Mouse (Mus musculus) liver, postnatal 0 days (tissue): ENCODE measurements at regions not wholly inside any gene's neighbourhood (a gene's known extent, or its start where the extent isn't known, plus 50 kb on each side); places are given as distances from the start of the nearest gene placed in this dataset.

Experiments used
- ATAC-seq: fragments of 200-750 bp; cut with Nextera tagmentation; 2 replicates; pipeline ENCODE4 v1.8.0; 2017; ENCODE audit warnings: mild to moderate bottlenecking, moderate library complexity
- DNase-seq: peaks from one replicate; pipeline ENCODE4 v3.0.0-alpha.2; 2016
- H3K27ac ChIP-seq: fragments of 300-500 bp; sonication (generic); 2 replicates; pipeline ENCODE4 v1.5.1; 2014; ENCODE audit warnings: antibody characterized with exemption, moderate library complexity, mild to moderate bottlenecking, low read depth
- H3K27me3 ChIP-seq: fragments of 300-500 bp; sonication (generic); 2 replicates; pipeline ENCODE4 v1.6.1; 2014; ENCODE audit warnings: low read length, control low read depth, mixed read lengths; ENCODE audit not compliant: insufficient read depth
- H3K36me3 ChIP-seq: fragments of 300-500 bp; sonication (generic); replicated peaks from 2 replicates; pipeline ENCODE4 v1.6.1; 2014; ENCODE audit warnings: mild to moderate bottlenecking, control low read depth, low read length, moderate library complexity, mixed read lengths; ENCODE audit not compliant: insufficient read depth
- H3K4me1 ChIP-seq: fragments of 300-500 bp; sonication (generic); 2 replicates; pipeline ENCODE4 v1.6.1; 2014; ENCODE audit warnings: antibody characterized with exemption, mild to moderate bottlenecking, control low read depth; ENCODE audit not compliant: insufficient read depth
- H3K4me2 ChIP-seq: fragments of 300-500 bp; sonication (generic); 2 replicates; pipeline ENCODE4 v1.6.1; 2014; ENCODE audit warnings: low read depth, mild to moderate bottlenecking, low read length, moderate library complexity, mixed read lengths
- H3K4me3 ChIP-seq: fragments of 300-500 bp; sonication (generic); 2 replicates; pipeline ENCODE4 v1.5.1; 2014; ENCODE audit warnings: low read depth, low read length
- H3K9ac ChIP-seq: fragments of 300-500 bp; sonication (generic); replicated peaks from 2 replicates; pipeline ENCODE4 v1.6.1; 2014; ENCODE audit warnings: mild to moderate bottlenecking, moderate library complexity
- H3K9me3 ChIP-seq: fragments of 300-500 bp; sonication (generic); 2 replicates; pipeline ENCODE4 v1.6.1; 2016; ENCODE audit warnings: mild to moderate bottlenecking, control low read depth, low read length, mixed read lengths
- CTCF ChIP-seq: sonication (generic); IDR thresholded peaks from 2 replicates; pipeline ENCODE4 v1.5.1; 2016; ENCODE audit warnings: antibody characterized with exemption, low read depth
- EP300 ChIP-seq: IDR thresholded peaks from 2 replicates; pipeline ENCODE4 v1.6.1; 2016; ENCODE audit warnings: antibody characterized with exemption, low read depth, mild to moderate bottlenecking
- WGBS: fragments of 180-500 bp; shearing (Covaris S2); extraction: QIAGEN DNeasy Blood & Tissue Kit; methylation state at CpG from one replicate; pipeline ENCODE4 v1.1.7; 2014; ENCODE audit not compliant: insufficient replicate concordance; 5-methylcytosine and 5-hydroxymethylcytosine counted together

- ATAC-seq, result no peak
- Histone ChIP-seq H3K9ac (no peak overlapping the region), H3K4me2 (no peak overlapping the region), H3K9me3 (no peaks in the 10 kb centered on the region), H3K4me1 (peaks cover 11% of the 10 kb centered on the region), H3K27ac (no peak overlapping the region), H3K4me3 (no peak overlapping the region), H3K36me3 (no peaks in the 10 kb centered on the region), H3K27me3 (no peaks in the 10 kb centered on the region)
- no peak for DNase-seq
- no peak for TF ChIP-seq EP300
- 78% methylated on average over 7 of the region's 7 CpGs for WGBS
These were observed 104.9 kb upstream of the Zfp648 start for GRCm38 (mm10) chr1:154096113-154096512.

DNA sequence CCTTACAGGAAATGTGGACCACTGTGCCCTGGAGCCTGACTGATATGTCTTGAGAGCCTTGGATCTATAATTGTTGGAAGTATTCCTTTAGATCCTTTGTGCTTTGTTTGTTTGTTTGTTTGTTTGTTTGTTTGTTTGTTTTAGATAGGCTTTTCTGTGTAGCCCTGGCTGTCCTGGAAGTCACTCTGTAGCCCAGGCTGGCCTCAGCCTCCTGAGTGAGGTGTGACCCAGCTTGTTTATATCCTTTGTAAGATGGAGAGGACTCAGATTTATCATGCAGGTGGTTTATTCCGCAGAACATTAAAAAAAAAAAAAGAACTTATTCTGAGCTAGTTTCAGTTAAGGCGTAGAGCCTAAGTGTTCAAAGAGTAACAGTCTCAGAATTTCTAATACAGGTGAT is 104.1 kb upstream of the Zfp648 start:
- ATAC-seq, result no peak
- Histone ChIP-seq H3K9me3 (no peaks in the 10 kb centered on the region), H3K4me1 (peaks cover 11% of the 10 kb centered on the region), H3K4me2 (no peak overlapping the region), H3K27ac (no peak overlapping the region), H3K4me3 (no peak overlapping the region), H3K9ac (no peak overlapping the region), H3K36me3 (no peaks in the 10 kb centered on the region), H3K27me3 (no peaks in the 10 kb centered on the region)
- TF ChIP-seq EP300, result no peak
- TF ChIP-seq CTCF, result no peak
- 75% methylated on average over 2 of the region's 2 CpGs for WGBS
- no peak for DNase-seq

- WGBS, result 13% methylated on average over 6 of the region's 6 CpGs
These were observed 103.3 kb upstream of the Zfp648 start for GRCm38 (mm10) chr1:154097656-154098055.

DNA sequence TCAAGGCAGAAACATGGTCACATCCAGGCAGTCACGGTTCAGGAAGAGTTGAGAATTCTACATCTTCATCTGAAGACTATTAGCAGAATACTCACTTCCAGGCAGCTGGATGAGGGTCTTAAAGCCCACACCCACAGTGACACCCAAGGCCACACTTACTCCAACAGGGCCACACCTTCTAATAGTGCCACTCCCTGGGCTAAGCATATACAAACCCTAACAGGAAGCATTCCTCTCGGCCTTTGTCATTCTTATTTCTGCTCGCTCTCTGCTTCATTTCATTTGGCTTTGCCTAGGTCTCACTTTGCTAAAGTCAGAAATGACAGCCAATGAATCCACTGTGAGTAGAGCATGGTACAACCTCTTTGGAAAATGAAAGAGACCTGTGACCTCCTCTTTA is 100.4 kb upstream of the Zfp648 start:
- Histone ChIP-seq H3K4me1 (peaks cover 11% of the 10 kb centered on the region), H3K4me2 (no peak overlapping the region), H3K27ac (no peak overlapping the region), H3K27me3 (no peaks in the 10 kb centered on the region), H3K36me3 (no peaks in the 10 kb centered on the region), H3K9me3 (no peaks in the 10 kb centered on the region), H3K4me3 (no peak overlapping the region), H3K9ac (no peak overlapping the region)
- TF ChIP-seq CTCF, result no peak
- TF ChIP-seq EP300, result no peak
- WGBS, result 71% methylated on average over 3 of the region's 3 CpGs
- no peak for ATAC-seq
- DNase-seq, result no peak

More at GRCm38 (mm10) chr1:154097656-154098055, 103.3 kb upstream of the Zfp648 start:
- TF ChIP-seq EP300 (no peak), CTCF (no peak)
- H3K9ac ChIP-seq, result no peak overlapping the region
- peak overlapping the region; percentile 29; the same call in 1 of the 2 replicates for H3K27ac ChIP-seq
- no peaks in the 10 kb centered on the region for H3K9me3 ChIP-seq
- H3K4me3 ChIP-seq, result no peak overlapping the region
- peaks cover 11% of the 10 kb centered on the region for H3K4me1 ChIP-seq
- H3K4me2 ChIP-seq, result no peak overlapping the region
- H3K27me3 ChIP-seq, result no peaks in the 10 kb centered on the region
- DNase-seq (peak; percentile 55), ATAC-seq (peak; percentile 29; the same call in 1 of the 2 replicates)
- H3K36me3 ChIP-seq, result no peaks in the 10 kb centered on the region

DNA sequence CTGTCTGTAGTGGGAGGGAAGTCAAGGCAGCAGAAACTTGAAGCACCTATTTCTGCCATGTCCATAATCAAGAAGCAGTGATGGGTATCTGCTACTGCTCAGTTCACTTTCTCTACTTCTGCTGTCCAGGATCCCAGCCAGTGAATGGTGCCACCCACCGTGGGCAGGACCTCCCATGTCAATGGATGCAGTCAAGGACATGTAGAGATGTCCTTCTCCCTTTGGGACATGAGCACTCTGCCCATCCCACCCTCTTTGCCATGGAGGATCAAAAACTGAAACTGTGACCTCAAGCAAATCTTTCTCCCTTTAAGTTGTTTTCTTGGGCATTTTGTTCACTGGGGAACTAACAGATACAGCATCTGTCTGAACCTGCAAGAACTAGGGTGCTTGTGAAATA is 99.6 kb upstream of the Zfp648 start:
- H3K4me3 ChIP-seq, result no peak overlapping the region
- no peak for DNase-seq
- 82% methylated on average over 1 of the region's 1 CpGs for WGBS

GRCm38 (mm10) chr1:154102191-154102590 is 98.8 kb upstream of the Zfp648 start:
- H3K27me3 ChIP-seq, result no peaks in the 10 kb centered on the region
- H3K27ac ChIP-seq, result no peak overlapping the region
- H3K9me3 ChIP-seq, result no peaks in the 10 kb centered on the region
- no peak overlapping the region for H3K4me2 ChIP-seq
- H3K36me3 ChIP-seq, result no peaks in the 10 kb centered on the region
- no peak overlapping the region for H3K4me3 ChIP-seq
- no peak overlapping the region for H3K9ac ChIP-seq
- WGBS, result 69% methylated on average over 3 of the region's 3 CpGs
- TF ChIP-seq EP300, result no peak
- ATAC-seq (no peak), DNase-seq (no peak)
- H3K4me1 ChIP-seq, result peaks cover 11% of the 10 kb centered on the region

More for the DNA sequence above, 99.6 kb upstream of the Zfp648 start:
- TF ChIP-seq EP300 (no peak), CTCF (no peak)
- no peak overlapping the region for H3K9ac ChIP-seq
- no peak overlapping the region for H3K27ac ChIP-seq
- H3K4me2 ChIP-seq, result no peak overlapping the region
- H3K27me3 ChIP-seq, result no peaks in the 10 kb centered on the region
- no peak for ATAC-seq
- no peaks in the 10 kb centered on the region for H3K36me3 ChIP-seq
- no peaks in the 10 kb centered on the region for H3K9me3 ChIP-seq
- peaks cover 11% of the 10 kb centered on the region for H3K4me1 ChIP-seq
